Mouse (Mus musculus): ENCODE data around the gene Hdgf.

Gene Hdgf

DNA sequence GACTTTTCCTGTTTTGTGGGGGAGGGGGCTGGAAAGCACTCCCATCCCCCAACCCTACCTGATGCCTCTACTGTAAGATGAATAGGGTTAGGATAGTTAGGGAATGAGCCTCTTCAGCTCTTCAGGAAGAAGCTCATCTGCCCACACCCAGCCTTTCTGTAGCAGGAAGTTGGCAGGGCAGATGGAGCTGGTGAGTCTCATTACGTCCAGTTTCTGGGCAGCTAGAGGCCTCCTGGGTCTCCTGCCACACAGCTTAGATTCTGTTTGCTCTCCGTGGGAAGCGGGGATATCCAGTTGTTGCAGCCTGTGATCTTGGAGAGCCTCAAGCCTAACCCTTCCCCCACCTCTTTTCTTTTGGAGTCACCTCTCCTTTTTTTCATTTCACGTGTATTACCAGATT, 3.8 kb downstream of the Hdgf start:
- no peak for DNase-seq (ENCODE audit: extremely low spot score)

DNA sequence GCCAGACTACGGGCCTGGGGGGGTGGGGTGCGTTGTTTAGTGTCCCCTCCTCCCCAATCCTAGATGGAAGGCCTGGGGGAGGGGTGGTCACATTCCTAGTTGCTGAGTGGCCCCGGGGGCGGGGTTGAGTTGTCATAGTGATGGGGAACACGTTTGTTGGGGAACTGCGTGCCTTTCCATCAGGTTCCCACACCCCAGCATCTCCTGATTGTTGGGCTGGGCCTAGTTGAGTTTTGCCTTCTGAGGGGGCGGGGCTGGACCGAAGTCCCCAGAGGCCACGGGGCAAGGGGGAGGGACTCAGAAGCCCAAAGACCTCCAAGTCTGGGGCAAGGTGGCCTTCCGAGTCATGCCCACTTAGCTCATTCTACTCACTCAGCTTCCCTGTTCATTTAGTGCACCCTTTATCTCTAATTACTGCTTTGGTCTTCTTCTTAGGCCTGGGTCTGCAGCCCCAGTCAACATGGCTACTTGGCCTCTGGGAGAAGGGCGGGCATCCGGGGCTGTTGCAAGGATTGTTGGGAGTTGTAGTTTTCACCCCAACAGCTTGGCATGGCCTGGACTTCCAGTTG, 4.5 kb downstream of the Hdgf start:
- DNase-seq (ENCODE audit: extremely low spot score), result peak; percentile 89

DNA sequence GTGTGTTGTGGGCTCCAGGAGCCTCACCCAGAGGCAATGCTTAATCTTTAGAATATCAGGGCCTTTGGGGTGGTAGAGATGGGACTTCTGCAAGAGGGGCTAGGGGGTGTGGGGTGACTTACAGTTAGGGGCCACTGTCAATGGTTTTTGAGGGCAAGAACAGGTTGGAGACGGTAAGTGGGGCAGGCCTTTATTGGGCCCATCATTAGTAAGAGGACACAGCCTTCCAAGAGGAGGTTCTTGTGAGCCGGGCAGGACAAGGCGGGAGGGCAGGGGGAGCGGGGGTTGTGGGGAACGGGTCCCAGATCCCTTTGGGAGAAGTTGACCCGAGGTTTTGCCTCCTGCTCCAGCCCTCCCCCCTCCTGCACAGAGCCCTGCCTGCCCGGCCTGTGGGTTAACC, 7.4 kb downstream of the Hdgf start:
- no peak for DNase-seq (ENCODE audit: extremely low spot score)

DNA sequence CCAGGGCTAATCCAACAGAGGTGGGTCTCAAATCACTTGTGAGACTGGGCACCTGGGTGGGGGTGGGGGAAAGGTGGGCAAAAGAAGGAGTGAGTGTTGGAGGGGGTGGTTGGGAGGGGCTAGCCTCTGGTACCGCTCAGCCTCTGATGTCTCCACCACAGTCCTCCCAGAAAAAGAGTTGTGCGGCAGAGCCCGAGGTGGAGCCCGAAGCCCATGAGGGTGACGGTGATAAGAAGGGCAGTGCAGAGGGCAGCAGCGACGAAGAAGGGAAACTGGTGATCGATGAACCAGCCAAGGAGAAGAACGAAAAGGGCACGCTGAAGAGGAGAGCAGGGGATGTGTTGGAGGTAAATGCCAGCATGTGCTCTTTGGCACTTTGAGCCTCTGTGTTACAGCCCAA, 7.8 kb downstream of the Hdgf start:
- DNase-seq (ENCODE audit: extremely low spot score), result no peak

DNA sequence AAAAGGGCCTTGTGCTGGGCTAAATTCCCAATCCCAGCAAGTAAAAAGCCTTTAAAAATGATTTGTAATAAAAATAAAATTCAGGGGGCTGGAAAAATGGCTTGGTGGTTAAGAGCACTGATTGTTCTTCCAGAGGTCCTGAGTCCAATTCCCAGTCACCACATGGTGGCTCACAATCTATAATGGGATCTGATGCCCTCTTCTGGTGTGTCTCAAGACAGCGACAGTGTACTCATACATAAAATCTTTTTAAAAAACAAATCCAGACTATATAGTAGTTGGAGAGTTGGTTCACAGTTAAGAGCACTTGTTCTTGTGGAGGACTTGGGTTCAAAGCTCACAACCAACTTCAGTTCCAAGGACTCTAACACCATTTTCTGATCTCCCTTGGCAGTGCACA, 10.9 kb downstream of the Hdgf start:
- no peak for DNase-seq (ENCODE audit: extremely low spot score)

DNA sequence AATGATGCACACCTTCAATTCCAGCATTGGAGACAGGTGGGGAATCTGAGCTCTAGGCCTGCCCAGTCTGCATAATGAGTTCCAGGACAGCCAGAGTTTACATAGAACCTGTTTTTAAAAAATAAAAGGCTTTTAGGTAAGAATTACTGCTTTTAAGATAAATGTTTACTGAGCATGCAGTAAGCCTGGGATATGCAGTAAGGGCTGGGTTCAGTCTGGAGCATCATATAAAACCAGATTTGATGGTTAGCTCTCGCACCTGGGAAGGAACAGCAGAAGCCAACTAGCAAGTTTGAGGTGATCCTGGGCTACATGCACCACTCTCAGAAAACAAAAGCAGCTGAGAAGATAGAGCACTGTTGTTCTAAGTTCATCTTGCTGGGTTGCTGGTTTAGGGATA, 12.4 kb downstream of the Hdgf start:
- DNase-seq (ENCODE audit: extremely low spot score), result no peak

DNA sequence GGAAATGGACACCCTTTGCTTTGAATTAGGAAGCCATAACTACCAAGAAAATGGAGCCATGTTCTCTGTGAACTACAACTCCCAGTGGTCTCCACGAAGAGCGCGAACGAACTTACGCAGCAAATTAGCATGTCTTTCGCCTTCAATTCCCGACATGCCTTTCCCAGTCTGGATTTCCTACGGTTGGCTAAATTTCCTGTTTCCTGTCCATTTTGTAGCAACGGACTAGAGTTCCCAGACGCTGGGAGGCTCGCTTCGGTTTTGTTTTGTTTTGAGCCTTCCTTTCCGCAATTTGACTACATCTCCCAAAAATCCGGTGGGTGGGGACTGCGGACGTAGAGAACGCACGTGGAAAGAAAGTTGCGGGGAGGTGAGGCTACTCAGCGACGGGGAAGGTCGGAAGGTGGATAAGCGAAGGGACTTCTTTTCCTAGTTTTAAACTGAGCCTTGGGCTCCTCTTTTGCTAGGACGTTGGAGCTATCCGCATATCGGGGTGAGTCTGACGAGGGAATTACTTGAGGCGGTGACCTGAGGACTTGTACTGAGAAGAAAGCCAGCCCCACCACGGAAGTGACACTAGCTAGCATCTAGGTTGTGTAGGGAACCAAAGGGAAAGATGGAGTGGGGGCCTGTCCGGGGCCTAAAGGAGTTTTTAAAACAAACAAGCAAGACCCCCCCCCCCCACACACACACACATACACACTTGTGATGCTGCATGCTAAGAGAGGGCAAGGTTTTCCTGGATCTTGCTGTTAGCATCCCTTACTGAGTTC, 13.4 kb downstream of the Hdgf start, which contains the start of gene Mrpl24:
TSS of gene Mrpl24 (plus strand) at position 171 of the 773 bp plus-strand sequence.
- peak; percentile 83 for DNase-seq (ENCODE audit: extremely low spot score)

DNA sequence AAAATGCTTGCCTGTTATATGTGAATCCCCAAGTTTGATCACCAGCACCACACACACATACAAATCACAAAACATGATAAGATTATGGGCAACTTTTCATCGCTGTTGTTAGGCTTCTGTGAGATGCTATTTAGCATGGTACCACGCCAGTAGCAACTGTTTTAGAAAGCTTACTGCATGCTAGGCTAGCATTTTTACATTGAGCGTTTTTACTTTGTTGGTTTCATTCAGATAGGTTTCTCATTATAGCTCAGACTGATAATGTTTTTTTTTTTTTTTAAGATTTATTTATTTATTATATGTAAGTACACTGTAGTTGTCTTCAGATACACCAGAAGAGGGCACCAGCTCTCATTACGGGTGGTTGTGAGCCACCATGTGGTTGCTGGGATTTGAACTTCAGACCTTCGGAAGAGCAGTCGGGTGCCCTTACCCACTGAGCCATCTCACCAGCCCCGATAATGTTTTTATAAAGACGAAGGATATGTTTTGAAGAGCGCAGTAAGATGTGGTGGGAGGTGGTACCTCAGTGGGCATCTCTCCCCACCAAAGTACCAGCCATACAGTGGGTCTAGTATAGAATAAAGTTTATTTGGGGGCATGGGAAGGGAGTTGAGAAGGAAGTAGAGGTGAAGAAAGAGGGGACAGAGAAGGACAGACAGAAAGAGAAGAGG, 14.3 kb downstream of the Hdgf start:
- DNase-seq (ENCODE audit: extremely low spot score), result no peak

DNA sequence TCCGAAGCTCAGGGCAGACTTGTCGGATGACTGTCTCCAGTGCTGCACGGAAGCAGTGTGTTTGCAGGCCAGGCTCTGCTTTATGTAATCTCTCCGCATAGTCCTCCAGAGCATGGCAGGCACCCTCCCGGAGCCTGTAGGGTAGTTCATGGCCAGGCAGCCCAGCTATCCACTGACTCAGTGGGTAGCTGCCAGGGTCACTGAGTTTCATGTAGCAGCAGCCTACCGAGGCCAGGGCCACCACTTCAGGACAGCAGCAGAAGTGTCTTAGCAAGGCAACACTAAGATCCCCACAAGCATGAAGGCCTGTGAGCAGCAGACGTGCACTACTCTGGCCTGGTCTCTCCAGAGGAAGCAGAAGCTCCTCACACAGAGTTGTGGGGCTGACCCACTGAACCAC, 18.9 kb downstream of the Hdgf start:
- no peak for DNase-seq (ENCODE audit: extremely low spot score)

DNA sequence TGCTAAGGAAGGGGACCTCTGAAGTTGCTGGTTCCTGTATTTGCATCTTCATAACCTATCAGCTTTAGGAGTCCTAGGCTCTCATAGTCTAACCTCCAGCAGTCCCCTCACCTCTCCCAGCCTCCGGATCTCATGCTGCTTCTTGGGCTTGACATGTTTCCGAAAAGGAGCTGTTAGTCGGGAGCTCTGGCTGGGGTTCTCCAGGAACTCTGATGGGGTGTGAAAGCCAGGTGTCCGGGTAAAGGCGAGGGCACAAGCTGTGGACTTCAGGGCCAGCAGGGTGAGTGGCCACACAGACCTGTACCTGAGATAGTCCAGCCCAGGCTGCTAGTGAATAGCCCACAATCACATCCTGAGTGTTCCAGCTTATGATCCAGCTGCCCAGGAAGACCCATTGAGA, 21.3 kb downstream of the Hdgf start:
- no peak for DNase-seq (ENCODE audit: extremely low spot score)

DNA sequence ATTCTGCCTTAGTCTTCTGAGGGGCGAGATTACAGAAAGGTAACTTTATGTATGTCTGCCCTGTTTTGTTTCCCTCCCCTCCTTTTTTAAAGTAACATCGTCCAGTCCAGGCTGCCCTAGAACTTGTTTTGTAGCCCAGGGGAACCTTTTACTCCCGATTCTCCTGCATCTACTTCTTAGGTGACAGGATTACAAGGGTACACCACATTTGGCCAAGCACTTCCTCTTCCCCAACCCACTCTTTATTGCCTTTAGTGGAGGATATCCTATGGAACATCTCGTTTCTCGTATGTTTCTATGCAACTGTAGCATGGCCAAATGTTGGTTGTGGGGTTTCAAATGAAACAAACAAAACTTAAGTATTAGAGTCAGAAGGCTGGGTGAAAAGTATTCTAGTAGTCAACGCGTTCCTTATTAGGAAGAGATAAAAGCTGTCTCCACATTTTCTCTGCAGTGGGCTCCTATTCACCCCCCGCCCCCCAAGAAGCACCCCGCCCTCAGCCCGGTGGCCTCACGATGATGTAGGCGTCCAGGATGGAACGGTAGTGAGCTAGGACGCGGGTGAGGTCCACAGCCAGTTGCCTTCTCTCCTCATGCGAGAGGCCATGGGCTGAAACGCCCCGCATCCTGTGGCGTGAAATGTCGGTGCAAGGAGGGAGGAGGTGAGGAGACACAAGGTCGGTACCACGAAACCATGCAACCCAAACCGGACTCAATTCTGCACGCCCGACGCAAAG, 23.4 kb downstream of the Hdgf start:
- DNase-seq (ENCODE audit: extremely low spot score), result no peak

DNA sequence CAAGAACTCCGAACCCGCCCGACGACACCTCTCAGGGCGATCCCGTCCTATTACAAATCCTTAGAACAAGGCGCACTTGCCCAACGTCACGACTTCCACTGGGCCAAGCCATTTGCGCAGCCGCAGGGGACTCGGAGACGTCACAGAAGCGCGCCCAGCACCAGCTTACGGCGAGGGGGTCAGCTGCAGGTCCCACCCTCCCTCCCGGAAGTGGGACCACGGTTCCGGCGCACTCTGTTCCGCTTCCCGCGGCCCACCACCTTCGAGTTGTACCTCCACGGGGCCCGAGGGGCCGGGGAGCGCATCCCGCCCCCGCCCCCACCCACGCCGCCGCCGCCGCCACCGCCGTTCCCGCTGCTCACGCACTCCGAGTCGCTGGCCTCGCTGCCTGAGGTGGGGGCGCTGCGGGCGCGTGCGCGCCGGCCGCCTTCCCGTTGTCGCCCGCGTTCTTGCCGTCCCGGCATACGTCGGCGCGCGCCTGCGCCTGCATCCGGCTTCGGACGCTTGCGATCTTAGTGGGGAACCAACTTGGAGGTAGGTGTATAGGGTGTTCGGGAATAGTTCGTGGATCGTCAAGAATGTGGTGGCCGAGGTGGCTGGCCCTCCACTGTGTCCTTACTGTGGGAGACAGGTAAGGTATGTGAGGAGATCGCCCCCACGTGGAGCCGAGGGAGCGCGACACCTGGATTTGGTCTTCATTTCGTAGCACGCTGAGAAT, 24.1 kb downstream of the Hdgf start, which contains the start of the genes Isg20l2 and Rrnad1:
TSS of gene Isg20l2 (plus strand) at position 237 of the 718 bp plus-strand sequence.
TSS of gene Rrnad1 (minus strand) at position 640 of the 718 bp plus-strand sequence.
- peak; percentile 97 for DNase-seq (ENCODE audit: extremely low spot score)

DNA sequence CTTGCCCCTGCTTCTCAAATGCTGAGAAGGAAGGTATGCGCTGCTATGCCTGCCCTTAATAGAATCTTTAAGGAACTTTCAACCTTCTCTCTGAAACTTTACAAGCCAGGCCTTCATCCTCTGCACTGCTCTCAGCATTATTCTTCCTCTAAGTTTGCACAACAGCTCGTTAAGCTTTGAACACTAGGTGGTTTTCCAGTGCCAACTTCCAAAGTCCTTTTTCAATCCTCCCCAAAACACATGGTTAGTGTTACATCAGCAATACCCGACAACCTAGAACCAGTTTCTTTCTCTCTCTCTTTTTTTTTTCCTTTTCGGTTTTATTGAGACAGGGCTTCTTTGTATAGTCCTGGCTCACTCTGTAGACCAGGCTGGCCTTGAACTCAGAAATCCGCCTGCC, 27.9 kb downstream of the Hdgf start:
- no peak for DNase-seq (ENCODE audit: extremely low spot score)

DNA sequence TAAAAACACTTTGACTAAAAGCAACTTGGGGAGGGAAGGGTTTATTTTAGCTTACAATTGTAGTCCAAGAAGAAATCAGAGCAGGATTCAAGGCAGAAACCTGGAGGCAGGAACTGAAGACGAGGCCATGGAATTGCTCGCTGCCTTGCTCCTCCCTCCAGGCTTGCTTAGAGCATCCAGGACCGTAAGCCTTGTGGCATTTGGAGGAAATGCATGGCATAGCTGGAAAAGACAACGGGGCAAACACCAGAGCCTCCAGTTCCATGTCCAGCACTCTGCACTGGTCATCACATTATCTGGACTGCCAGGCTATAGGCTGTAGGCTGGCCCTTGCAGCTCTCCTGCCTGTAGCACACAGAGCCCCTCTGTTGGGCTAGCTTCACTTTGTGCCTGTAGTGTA, 28.4 kb downstream of the Hdgf start:
- no peak for DNase-seq (ENCODE audit: extremely low spot score)

DNA sequence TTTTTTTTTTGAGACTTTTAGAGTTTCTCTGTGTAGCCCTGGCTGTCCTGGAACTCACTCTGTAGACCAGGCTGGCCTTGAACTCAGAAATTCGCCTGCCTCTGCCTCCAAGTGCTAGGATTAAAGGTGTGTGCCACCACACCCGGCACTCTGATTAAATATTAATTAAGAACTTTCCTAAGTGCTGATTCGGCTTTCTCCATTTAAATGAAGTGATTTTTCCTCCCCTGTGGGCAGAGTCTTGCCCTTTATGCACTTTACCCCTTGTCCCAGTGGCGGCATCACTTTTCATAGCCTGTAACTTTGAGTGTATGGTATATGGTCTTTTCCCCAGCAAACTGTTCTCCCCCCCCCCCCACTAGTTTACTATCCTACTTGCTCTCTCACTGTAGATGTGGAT, 29.1 kb downstream of the Hdgf start:
- DNase-seq (ENCODE audit: extremely low spot score), result no peak

DNA sequence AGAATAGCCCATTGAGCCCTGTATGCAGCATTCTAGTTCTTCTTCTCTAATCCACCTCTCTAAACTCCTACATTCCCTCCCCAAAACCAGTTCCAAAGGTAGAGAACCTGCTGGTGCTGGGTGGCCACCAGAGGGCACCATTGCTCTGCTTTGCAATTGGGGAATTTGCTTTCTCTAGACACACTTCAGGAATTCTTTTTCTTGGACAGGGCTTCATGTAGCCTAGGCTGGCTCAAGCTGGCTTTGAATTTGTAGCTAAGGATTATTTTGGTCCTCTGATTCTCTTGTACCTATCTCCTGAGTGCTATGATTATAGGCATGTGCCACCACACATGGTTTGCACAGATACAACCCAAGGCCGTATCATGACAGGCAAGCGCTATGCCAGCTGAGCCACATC, 29.7 kb downstream of the Hdgf start:
- peak; percentile 75 for DNase-seq (ENCODE audit: extremely low spot score)

DNA sequence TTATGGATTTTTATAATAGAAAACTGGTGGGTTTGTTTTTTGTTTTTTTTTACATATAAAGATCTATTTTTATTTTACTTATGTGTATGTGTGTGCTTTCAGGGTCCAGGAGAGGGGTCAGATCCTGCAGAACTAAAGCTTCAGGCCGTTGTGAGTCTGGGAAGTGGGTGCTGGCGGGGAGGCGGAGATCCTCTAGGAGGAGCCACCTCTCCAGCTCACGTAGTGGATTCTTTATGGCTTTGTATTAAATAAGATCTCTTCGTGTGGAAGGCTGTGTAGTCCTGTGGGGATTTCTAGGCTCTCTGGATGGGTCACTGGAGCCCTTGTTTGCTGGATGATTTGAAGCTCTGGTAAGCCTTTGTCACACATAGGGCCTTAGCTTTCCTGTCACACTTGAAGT, 34.5 kb downstream of the Hdgf start:
- DNase-seq (ENCODE audit: extremely low spot score), result no peak

DNA sequence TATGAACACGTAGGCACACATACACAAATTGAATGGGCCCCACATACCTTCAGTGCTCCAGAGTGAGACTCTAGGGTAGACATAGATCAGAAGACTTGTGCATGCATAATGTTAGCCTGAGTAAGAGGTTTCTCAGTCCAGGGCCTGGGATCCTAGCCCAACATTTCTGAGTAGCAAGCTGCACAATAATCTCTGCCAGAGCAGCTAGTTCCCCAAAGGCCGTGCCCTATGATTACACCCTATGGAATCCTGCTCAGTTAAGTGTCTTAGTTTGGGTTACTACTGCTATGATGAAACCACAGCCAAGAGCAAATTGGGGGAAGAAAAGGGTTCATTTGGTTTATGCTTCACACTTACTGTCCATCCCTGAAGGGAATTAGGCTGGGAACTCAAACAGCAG, 36.4 kb downstream of the Hdgf start:
- DNase-seq (ENCODE audit: extremely low spot score), result no peak

DNA sequence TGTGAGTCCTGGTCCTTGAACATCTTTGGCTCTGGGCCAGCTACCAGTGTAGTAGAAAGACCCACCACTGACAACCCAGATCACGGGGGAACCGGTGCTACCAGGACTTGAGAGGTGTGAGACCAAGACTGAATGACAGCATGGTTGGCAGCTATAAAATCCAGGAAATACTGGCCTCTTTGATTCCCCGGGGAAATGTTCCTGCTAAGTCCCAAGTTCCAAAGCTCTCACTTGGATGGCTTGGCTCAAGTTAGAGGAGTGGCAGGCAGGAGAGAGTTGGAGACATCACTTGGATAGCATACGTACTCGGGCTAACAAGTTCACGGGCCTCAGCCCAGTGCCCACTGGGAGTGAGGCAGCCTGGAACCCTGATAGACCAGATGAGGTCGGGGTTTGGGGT, 37.5 kb downstream of the Hdgf start:
- no peak for DNase-seq (ENCODE audit: extremely low spot score)

DNA sequence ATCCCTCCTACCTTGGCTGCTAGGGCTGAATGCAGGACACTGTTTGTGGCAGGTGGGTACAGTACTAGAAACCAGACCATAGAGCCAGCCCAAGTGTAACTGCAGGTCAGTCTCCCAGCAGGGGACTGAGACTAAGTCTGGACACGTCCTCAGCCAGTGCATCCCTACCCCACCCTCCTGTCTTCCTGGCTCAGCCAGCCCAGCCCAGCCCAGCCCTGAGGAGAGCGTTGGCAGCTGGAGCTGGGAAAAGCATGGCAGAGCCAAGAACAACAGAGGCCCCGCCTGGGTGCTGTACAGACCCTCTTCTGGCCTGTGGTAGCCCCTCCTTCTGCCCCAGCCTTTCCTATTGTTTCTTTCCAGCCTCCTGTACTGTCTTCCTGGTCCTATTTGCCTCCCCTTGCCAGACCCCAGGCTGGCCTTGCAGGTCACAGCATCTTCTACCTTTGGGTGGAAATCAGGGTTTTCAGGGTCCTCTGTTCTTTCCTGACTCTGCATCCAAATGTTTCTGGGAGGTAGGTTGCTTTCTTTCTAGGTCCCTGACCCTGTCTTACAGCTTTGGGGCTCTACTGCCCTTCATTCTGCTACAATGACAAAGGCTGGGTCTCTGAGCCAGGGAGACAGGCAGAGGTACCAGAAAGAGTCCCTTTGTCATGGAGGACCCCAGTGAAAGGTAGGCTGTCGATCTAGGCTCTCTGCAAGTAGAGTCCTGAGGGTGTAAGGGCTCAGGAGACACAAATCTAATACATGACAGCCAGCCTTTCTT, 38.9 kb downstream of the Hdgf start:
- DNase-seq (ENCODE audit: extremely low spot score), result peak; percentile 32
